Mouse (Mus musculus) kidney, postnatal 14 days (tissue): ENCODE data around the gene Rbm6.
A peak's percentile ranks its signal among the peaks of the same experiment; 100 is the strongest.

ENCODE experiments used
- DNase-seq: peaks from one replicate; pipeline ENCODE4 v3.0.0; 2022; ENCODE audit warnings: mixed read lengths

Rbm6 gene

GRCm38 (mm10) chr9:107873137-107873536 is at the start of gene Rbm6:
Gene Rbm6 (minus strand): TSS chr9:107873237.
- DNase-seq, result no peak

DNA sequence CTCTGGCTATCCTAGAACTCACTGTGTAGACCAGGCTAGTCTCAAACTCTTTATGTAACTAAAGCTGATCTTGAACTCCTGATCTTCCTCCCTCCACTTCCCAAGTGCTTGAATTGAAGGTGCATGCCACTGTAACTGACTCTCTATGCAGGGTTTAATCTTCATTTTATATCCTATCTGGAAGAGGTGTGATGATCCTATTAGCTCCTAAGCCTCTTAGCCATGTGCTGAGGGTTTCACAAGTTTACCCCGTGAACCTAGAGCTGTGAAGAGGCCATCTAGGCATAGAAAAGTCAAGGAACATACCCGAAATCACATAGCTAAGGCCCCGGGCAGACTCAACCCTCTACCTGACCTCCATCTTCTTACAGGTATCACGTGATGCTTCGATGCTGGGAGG is 46.4 kb upstream of the Rbm6 start:
- no peak for DNase-seq

- DNase-seq, result no peak
Measured at GRCm38 (mm10) chr9:107918884-107919283, 45.8 kb upstream of the Rbm6 start.

- peak; percentile 8 for DNase-seq
Measured at GRCm38 (mm10) chr9:107917895-107918608, 45.0 kb upstream of the Rbm6 start.

DNA sequence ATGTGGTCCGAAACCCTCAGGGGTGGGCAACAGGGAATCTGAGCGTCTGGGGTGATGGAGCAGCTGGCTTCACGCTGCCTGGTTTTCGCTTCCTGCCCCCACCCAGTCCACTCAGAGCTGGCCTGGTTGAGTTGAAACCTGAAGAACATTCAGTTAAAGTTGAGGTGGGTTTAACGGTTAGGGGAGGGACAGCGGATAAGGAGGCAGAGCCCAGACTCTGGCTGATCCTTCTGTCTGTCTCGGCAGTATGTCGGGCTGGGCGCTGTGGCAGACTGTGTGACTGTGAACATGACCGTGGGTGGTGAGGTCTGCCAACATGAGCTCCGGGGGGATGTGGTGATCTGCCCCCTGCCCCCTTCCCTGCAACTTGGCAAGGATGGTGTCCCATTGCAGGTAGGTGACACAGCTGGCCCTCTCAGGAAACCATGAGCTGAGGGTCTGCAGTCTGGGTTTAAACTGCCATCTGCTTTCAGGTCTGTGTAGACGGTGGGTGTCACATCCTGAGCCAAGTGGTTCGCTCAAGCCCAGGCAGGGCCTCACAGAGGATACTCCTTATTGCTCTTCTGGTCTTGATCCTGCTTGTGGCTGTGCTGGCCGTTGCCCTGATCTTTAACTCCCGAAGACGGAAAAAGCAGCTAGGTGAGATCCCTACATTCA is 41.9 kb upstream of the Rbm6 start:
- DNase-seq, result no peak

DNA sequence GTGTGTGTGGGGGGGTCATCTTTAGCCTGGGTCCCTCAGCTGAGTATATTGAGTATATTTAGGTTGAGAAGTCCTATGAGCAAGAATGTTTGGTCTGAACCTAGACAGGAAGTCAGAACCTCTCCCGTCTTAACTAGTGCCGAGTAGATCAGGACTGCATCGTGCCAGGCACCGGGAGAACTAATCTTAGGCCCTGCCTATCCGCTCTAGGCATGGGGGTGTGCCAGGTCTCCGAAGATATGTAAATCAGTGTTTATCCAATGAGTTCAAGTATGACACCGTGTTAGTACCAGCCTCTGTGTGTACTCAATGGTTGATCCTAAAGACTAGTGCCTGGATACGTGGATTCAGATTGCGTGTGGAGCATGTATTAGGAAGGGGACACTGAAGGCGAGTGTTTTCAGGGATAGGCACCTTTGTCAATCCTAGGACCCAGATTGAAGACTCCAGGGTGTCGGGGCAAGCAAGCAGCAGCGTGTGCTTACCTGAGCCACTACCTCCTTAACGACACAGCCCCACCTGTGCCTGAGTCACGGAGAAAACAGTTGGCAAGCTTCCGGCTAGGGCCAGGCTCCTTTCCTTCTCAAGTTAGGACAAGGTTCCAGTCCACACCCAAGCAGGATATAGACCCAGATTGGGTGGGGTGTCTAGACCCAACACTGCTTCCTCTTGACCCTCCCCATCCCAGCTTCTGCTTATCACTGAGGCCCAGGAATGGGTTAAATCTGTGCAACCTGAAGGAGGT is 37.2 kb upstream of the Rbm6 start:
- DNase-seq, result no peak

- DNase-seq, result no peak
Measured at GRCm38 (mm10) chr9:107908410-107909158, 35.5 kb upstream of the Rbm6 start.

- DNase-seq, result no peak
Measured at GRCm38 (mm10) chr9:107907801-107908120, 34.7 kb upstream of the Rbm6 start.

- no peak for DNase-seq
Measured at GRCm38 (mm10) chr9:107906967-107907800, 34.1 kb upstream of the Rbm6 start.

- peak; percentile 90 for DNase-seq
Measured at GRCm38 (mm10) chr9:107906252-107906966, 33.4 kb upstream of the Rbm6 start, which contains the start of gene Mst1r. Gene Mst1r (plus strand): TSS chr9:107906873.

- peak; percentile 89 for DNase-seq
Measured at GRCm38 (mm10) chr9:107904726-107905125, 31.7 kb upstream of the Rbm6 start.

GRCm38 (mm10) chr9:107901627-107901914 is 28.5 kb upstream of the Rbm6 start:
- no peak for DNase-seq

GRCm38 (mm10) chr9:107900840-107901626 is 28.0 kb upstream of the Rbm6 start:
- peak; percentile 77 for DNase-seq

DNA sequence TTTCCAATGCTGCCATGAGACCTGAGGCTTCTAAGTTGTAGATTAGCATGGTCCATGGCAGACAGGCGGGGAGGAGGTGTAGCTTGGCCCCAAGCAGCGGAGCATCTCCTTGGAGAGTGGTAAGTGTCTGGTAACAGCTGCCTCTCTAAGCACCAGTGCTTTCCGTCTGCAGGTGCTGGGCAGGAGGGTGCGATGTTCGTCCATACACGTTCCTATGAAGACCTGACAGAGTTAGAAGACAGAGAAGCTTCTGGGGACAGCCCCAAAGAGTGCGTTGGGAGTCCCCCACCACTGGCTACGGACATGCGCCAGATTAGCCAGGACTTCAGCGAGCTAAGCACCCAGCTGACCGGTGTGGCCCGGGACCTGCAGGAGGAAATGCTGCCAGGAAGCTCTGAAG is 26.8 kb upstream of the Rbm6 start:
- DNase-seq, result no peak

- DNase-seq, result no peak
Measured at GRCm38 (mm10) chr9:107898563-107898962, 25.5 kb upstream of the Rbm6 start.

DNA sequence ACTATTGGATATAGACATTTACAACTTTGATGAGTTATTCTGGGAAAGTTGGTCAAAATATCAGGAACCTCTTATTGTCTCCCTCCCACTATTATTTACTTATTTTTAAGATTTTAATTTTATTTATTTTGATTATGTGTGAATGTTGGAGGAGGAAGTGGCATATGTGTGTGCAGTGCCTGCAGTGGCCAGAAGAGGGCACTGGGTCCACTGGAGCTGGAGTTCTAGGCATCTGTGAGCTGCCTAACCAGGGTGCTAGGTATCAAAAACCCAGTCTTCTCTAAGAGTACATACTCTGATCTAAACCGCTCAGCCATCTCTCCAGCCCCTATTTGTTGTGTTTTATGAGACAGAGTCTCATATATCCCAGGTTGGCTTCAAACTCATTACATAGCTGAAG is 18.0 kb upstream of the Rbm6 start:
- no peak for DNase-seq

DNA sequence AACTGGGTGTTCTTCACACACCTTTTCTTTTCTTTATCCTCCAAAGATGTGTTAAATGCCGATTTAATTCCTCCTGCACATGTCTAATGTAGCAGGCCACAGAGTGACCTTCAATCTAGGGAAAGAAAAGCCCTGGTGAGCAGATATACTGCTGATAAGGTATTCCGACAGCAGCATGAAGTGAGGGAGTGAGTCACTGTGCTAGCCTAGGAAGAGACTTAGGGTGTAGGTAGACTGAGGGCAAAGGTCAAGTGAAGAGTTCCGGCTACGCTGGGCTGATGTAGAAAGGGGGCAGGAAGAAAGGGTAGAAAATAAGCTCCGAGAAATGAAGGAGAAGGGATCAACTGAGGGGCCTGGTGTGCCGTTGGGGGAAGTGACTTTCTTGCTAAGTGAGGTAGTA is 17.2 kb upstream of the Rbm6 start:
- DNase-seq, result no peak

- peak; percentile 42 for DNase-seq
Measured at GRCm38 (mm10) chr9:107888267-107888850, 15.3 kb upstream of the Rbm6 start.

DNA sequence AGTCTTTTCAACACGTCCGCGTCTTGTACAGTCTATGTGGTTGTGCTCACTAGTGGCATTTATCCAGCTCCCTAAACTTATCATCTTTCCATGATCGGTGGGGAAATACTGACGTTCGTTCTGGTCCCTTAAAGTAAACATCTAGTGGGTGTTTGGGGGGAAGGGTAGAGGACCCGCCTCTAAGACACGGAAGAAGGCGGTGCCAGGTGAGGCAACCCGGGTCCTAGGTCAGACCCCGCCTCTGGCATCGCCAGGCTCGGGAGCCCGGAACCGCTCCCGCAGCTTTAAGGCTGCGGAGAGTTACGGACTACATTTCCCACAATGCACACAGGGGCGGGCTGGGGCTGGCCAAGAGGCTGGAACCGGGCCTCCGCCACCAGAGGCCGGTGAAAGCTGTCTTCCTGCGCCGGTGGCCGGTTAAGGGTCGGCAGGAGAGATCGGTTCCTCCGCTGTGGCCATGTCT is 14.8 kb upstream of the Rbm6 start, which contains the start of gene Mon1a:
Gene Mon1a, plus strand, starts transcription at position 348 of the 463 bp plus-strand sequence.
- DNase-seq, result peak; percentile 94

DNA sequence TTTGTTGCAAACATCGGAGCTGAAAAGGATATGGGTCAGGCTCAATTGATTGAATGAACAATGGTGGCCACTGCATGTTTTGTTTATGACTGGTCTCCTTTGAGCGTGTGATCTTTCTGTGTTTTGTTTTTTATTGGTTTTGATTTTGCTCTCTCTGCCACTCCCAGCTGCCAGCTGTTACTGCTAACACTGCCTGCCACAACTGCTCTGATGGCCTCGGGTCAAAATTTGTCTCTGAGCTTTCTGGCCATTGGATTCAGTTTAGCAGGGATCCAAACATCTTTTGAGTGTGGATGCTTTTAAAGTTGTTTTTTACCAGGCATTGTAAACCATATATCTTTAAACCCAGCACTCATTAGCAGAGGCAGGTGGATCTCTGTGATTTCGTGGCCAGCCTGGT is 7.4 kb upstream of the Rbm6 start:
- DNase-seq, result no peak
